Mouse (Mus musculus) midbrain, postnatal 0 days (tissue): ENCODE measurements at regions not wholly inside any gene's neighbourhood (a gene's known extent, or its start where the extent isn't known, plus 50 kb on each side); places are given as distances from the start of the nearest gene placed in this dataset.
A peak's percentile ranks its signal among the peaks of the same experiment; 100 is the strongest.

Experiments
- ATAC-seq: fragments of 200-750 bp; cut with Nextera tagmentation; 2 replicates; pipeline ENCODE4 v1.8.0; 2017; ENCODE audit warnings: moderate number of reproducible peaks, mild to moderate bottlenecking, moderate TSS enrichment, moderate library complexity; ENCODE audit not compliant: low FRiP score
- DNase-seq: peaks from one replicate; pipeline ENCODE4 v3.0.0-alpha.2; 2015; ENCODE audit warnings: low spot score
- H3K27ac ChIP-seq: fragments of 300-500 bp; sonication (generic); 2 replicates; pipeline ENCODE4 v1.5.1; 2014; ENCODE audit warnings: low read depth, mild to moderate bottlenecking, low read length, mixed read lengths
- H3K27me3 ChIP-seq: fragments of 300-500 bp; sonication (generic); 2 replicates; pipeline ENCODE4 v1.6.1; 2014; ENCODE audit warnings: low read length, control low read depth, mixed read lengths; ENCODE audit not compliant: insufficient read depth
- H3K36me3 ChIP-seq: fragments of 300-500 bp; sonication (generic); 2 replicates; pipeline ENCODE4 v1.6.1; 2014; ENCODE audit warnings: low read length, control low read depth, mixed read lengths; ENCODE audit not compliant: insufficient read depth
- H3K4me1 ChIP-seq: fragments of 300-500 bp; sonication (generic); 2 replicates; pipeline ENCODE4 v1.6.1; 2014; ENCODE audit warnings: mild to moderate bottlenecking, control low read depth, antibody characterized with exemption, low read length, mixed read lengths; ENCODE audit not compliant: insufficient read depth
- H3K4me2 ChIP-seq: fragments of 300-500 bp; sonication (generic); 2 replicates; pipeline ENCODE4 v1.6.1; 2014; ENCODE audit warnings: low read depth, mild to moderate bottlenecking, low read length, mixed read lengths; ENCODE audit not compliant: poor library complexity, severe bottlenecking
- H3K4me3 ChIP-seq: fragments of 300-500 bp; sonication (generic); 2 replicates; pipeline ENCODE4 v1.5.1; 2014; ENCODE audit warnings: low read depth, mild to moderate bottlenecking, low read length, moderate library complexity
- H3K9ac ChIP-seq: fragments of 300-500 bp; sonication (generic); replicated peaks from 2 replicates; pipeline ENCODE4 v1.6.1; 2014; ENCODE audit warnings: mild to moderate bottlenecking, low read length, moderate library complexity, mixed read lengths; ENCODE audit not compliant: poor library complexity, severe bottlenecking
- H3K9me3 ChIP-seq: fragments of 300-500 bp; sonication (generic); 2 replicates; pipeline ENCODE4 v1.6.1; 2016; ENCODE audit warnings: low read length, control low read depth
- CTCF ChIP-seq: IDR thresholded peaks from 2 replicates; pipeline ENCODE4 v1.5.1; 2016; ENCODE audit warnings: antibody characterized with exemption, mild to moderate bottlenecking
- WGBS: fragments of 180-500 bp; shearing (Covaris S2); extraction: QIAGEN DNeasy Blood & Tissue Kit; methylation state at CpG from one replicate; pipeline ENCODE4 v1.1.7; 2014; 5-methylcytosine and 5-hydroxymethylcytosine counted together

GRCm38 (mm10) chrX:93888480-93888879, 56.5 kb upstream of the Pdk3 start:
- Histone ChIP-seq H3K4me3 (no peak overlapping the region), H3K4me2 (no peak overlapping the region), H3K9me3 (no peaks in the 10 kb centered on the region), H3K27ac (no peak overlapping the region), H3K9ac (no peak overlapping the region), H3K27me3 (no peaks in the 10 kb centered on the region), H3K4me1 (no peaks in the 10 kb centered on the region), H3K36me3 (no peaks in the 10 kb centered on the region)
- DNase-seq: peak; percentile 1
- TF ChIP-seq CTCF: no peak
- no peak for ATAC-seq
- 63% methylated on average over 4 of the region's 4 CpGs for WGBS

- Histone ChIP-seq H3K27me3 (no peaks in the 10 kb centered on the region), H3K4me1 (no peaks in the 10 kb centered on the region), H3K4me2 (peak overlapping the region; percentile 37), H3K36me3 (no peaks in the 10 kb centered on the region), H3K9ac (no peak overlapping the region), H3K9me3 (no peaks in the 10 kb centered on the region), H3K4me3 (peak overlapping the region; percentile 27), H3K27ac (no peak overlapping the region)
- 61% methylated on average over 8 of the region's 8 CpGs for WGBS
- TF ChIP-seq CTCF: no peak
- DNase-seq (no peak), ATAC-seq (0 out of 2 replicates have a peak, but pooled peaks have one; percentile 20)
Observed at GRCm38 (mm10) chrX:93888966-93889365, 57.0 kb upstream of the Pdk3 start.

GRCm38 (mm10) chrX:93889394-93890042, 57.5 kb upstream of the Pdk3 start:
- H3K27me3 ChIP-seq: no peaks in the 10 kb centered on the region
- 35% methylated on average over 13 of the region's 13 CpGs for WGBS
- 0 out of 2 replicates have a peak overlapping the region, but pooled peaks have one; percentile 15 for H3K9ac ChIP-seq
- H3K4me1 ChIP-seq: no peaks in the 10 kb centered on the region
- H3K4me3 ChIP-seq: peak overlapping the region; percentile 27
- H3K9me3 ChIP-seq: no peaks in the 10 kb centered on the region
- H3K27ac ChIP-seq: peak overlapping the region; percentile 4; the same call in 1 of the 2 replicates
- DNase-seq (peak; percentile 84), ATAC-seq (peak; percentile 87)
- TF ChIP-seq CTCF: peak; percentile 93
- no peaks in the 10 kb centered on the region for H3K36me3 ChIP-seq
- peak overlapping the region; percentile 37 for H3K4me2 ChIP-seq

DNA sequence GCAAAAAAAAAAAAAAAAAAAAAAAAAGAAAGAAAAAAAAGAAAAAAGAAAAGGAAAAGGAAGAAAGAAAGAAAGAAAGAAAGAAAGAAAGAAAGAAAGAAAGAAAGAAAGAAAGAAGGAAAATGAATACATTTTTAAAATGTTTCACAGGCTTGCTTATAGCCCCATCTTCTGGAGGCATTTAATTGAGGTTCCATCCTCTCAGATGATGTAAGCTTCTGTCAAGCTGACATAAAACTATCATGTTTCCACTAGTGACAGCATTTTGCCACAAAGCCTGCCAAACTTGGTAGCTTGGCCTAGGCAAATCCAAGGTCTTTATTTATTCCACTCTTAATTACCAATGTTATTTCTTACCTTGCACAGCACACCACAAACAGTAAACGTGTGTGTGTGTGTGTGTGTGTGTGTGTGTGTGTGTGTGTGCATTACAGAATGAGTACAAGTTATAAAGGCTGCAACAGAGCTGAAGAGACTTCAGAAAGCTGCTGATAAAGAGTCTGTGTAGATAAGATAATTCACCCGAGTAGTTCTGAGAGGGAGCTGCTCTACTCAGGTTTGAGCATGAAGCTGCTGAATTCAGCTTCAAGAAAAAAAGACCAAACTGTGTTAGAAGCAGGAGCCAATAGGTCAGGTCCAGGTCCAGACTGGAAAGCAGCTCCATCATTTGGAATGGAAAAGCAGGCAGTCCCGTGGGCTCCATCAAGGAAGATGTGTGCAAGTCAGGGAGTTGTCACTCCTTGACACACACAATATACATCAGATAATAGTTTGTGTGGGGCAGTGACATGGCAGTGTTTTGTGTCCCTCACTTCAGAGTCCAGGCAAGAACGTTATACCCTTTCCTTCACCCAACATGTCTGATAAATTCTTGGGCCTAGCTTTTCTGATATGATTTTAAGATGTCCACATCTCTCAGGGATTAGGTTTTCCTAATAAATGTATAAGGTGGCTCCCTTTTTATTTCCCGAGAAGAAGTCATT, 65.1 kb upstream of the Pdk3 start:
- no peaks in the 10 kb centered on the region for H3K9me3 ChIP-seq
- H3K4me1 ChIP-seq: no peaks in the 10 kb centered on the region
- 77% methylated on average over 5 of the region's 5 CpGs for WGBS
- TF ChIP-seq CTCF: peak; percentile 29
- H3K4me3 ChIP-seq: no peak overlapping the region
- no peak overlapping the region for H3K4me2 ChIP-seq
- H3K9ac ChIP-seq: no peak overlapping the region
- H3K36me3 ChIP-seq: no peaks in the 10 kb centered on the region
- H3K27me3 ChIP-seq: no peaks in the 10 kb centered on the region
- DNase-seq (no peak), ATAC-seq (no peak)
- no peak overlapping the region for H3K27ac ChIP-seq

GRCm38 (mm10) chrX:93903209-93903608, 65.2 kb upstream of the AU015836 start:
- Histone ChIP-seq H3K9ac (no peak overlapping the region), H3K9me3 (no peaks in the 10 kb centered on the region), H3K4me2 (no peak overlapping the region), H3K27me3 (no peaks in the 10 kb centered on the region), H3K4me1 (no peaks in the 10 kb centered on the region), H3K27ac (no peak overlapping the region), H3K36me3 (no peaks in the 10 kb centered on the region), H3K4me3 (no peak overlapping the region)
- DNase-seq (no peak), ATAC-seq (no peak)
- no peak for TF ChIP-seq CTCF

DNA sequence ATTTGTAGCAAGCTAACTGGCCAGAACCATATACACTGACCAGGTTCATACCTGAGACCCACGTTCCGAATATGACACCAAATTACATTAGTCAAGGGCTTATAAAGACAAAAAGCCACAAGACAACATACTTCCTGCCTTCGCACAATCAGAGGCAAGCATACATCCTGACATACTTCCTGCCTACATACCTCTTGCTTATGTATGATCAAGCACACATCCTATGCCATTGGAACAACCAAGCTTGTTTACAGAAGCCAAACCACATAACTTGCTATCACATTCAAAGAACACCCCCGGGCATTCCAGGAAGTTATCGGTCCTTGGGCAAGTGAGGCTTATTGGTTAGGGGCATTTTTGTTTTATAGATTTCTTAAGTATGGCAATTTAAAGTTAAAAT, 62.9 kb upstream of the AU015836 start:
- no peak for TF ChIP-seq CTCF
- Histone ChIP-seq H3K4me1 (no peaks in the 10 kb centered on the region), H3K9me3 (no peaks in the 10 kb centered on the region), H3K4me3 (no peak overlapping the region), H3K27me3 (no peaks in the 10 kb centered on the region), H3K4me2 (no peak overlapping the region), H3K9ac (no peak overlapping the region), H3K27ac (no peak overlapping the region), H3K36me3 (no peaks in the 10 kb centered on the region)
- ATAC-seq (no peak), DNase-seq (no peak)
- WGBS: 92% methylated on average over 5 of the region's 5 CpGs
